Mouse (Mus musculus): Measurements from ENCODE around the gene Mip. TPM values are rescaled to one million over a fixed set of nuclear protein-coding genes. Genes with fewer than 3 reads are reported as not detected.

Gene Mip
- polyA plus RNA-seq, 1 experiment from 2014 or later, result 0.19 TPM

GRCm38 (mm10) chr10:128193113-128193512 lies 32.5 kb upstream of the Mip start:
- peaks cover 16% of the 10 kb centered on the region for H3K4me1 ChIP-seq
- no peaks in the 10 kb centered on the region for H3K9me3 ChIP-seq
- no peak overlapping the region for H3K4me3 ChIP-seq
- no peak overlapping the region for H3K27ac ChIP-seq (replicated peaks)
- H3K36me3 ChIP-seq, result no peaks in the 10 kb centered on the region
- no peak overlapping the region for H3K9ac ChIP-seq (replicated peaks)
- WGBS, result 92% methylated on average over 6 of the region's 6 CpGs
- H3K4me2 ChIP-seq (replicated peaks), result no peak overlapping the region
- peaks cover 16% of the 10 kb centered on the region for H3K27me3 ChIP-seq
- no peak for ATAC-seq (replicated peaks)

DNA sequence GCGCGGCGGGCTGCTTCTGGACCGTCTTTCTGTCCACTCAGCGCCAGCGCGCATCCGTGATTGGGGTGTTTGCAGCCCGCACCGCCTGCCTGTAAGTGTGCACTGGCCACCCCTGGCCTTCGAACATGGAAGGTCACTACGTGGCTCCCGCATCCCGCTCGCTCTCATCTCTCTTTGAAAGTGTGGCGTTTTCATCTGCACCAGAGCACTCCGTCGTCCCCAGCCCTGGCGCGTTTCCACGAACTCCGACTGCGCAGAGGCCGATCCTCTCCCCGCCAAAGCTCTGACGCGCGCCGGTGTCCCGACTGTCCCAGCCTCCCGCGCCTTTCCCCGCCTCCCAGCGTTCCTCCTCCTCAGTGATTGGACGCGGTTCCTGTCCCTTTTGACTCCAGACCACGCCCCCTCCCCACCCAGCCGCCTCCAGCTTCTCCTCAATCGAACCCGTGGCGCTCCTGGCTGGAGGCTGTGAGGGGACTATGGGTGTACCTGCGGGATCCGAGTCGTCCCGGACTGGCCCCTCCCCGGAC lies 31.6 kb upstream of the Mip start, which contains the start of gene Gls2:
Gls2 (plus strand) TSS at position 434 of the 527 bp plus-strand sequence.
- Histone ChIP-seq H3K4me2 (replicated peaks) (peak within 1 kb of the TSS; percentile 100), H3K36me3 (no peaks in the 10 kb centered on the region), H3K27ac (replicated peaks) (0 out of 2 replicates have a peak within 1 kb of the TSS, but pooled peaks have one; percentile 31), H3K4me1 (peaks cover 13% of the 10 kb centered on the region), H3K4me3 (peak within 1 kb of the TSS; percentile 74), H3K9me3 (no peaks in the 10 kb centered on the region), H3K9ac (replicated peaks) (peak within 1 kb of the TSS; percentile 72), H3K27me3 (peaks cover 16% of the 10 kb centered on the region)
- peak; percentile 97 for ATAC-seq (replicated peaks)
- under 1% methylated on average over 46 of the region's 46 CpGs for WGBS

DNA sequence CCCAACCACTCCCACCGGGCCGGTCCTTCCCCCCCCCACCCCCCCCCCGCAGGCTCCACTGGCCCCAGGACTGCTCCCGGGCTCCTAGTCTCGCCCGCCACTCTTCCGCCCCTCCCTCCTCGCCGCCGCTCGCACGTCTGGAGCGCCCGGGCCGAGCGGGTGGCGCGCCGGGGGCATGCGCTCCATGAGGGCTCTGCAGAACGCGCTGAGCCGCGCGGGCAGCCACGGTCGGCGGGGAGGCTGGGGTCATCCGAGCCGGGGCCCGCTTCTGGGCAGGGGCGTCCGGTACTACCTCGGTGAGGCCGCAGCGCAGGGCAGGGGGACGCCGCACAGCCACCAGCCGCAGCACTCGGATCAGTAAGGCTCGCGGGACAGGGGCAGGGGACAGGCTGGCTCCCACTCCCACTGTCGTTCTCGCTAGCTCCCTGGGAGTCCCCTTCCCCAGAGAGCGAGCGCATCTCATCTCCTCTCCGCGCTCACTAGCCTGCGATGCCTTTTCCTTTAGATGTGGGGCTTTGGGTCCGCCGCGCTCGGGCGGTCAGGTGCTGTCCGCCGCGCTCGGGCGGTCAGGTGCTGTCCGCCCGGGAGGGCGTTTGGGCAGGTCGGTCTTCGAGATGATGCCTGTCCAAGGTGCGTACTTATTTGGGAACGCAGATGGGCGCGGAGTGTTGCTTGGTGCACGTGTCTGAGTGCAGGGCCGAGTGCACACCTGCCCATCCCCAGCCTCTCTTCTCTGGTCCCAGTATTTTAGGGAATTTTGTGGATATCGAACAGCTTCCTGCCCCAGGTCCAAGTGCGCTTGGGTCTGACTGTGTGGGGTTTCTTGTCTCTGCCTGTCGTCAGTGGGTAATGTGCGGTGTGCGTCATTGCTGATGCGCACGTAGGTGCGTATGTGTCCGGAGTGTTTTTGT lies 30.8 kb upstream of the Mip start:
- Histone ChIP-seq H3K27ac (replicated peaks) (no peak overlapping the region), H3K9me3 (no peaks in the 10 kb centered on the region), H3K4me1 (peaks cover 13% of the 10 kb centered on the region), H3K9ac (replicated peaks) (peak overlapping the region; percentile 72), H3K27me3 (peaks cover 16% of the 10 kb centered on the region), H3K4me3 (peak overlapping the region; percentile 74), H3K4me2 (replicated peaks) (peak overlapping the region; percentile 100), H3K36me3 (no peaks in the 10 kb centered on the region)
- WGBS, result under 1% methylated on average over 73 of the region's 79 CpGs
- ATAC-seq (replicated peaks), result peak; percentile 91

DNA sequence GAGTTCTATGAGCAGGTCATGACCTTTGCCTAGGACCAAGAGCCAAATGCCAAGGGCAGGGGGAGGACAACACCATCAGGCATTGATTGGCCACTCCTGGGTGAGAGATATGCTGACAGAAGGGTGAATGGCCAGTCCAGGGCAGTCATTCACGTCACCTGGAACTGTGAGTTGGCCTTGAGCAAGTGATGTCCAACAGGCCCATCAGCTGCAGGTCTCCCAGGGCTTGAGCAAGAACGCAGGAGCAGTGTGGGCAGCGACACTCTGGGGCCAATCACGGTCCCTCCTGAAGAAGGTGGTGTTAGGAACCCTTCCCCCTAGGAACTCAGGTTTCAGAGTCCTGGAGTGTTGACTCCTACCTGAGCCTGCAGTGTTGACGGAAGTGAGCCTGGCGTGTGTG lies 23.8 kb upstream of the Mip start:
- no peaks in the 10 kb centered on the region for H3K4me1 ChIP-seq
- H3K4me2 ChIP-seq (replicated peaks), result no peak overlapping the region
- H3K27me3 ChIP-seq, result no peaks in the 10 kb centered on the region
- H3K36me3 ChIP-seq, result no peaks in the 10 kb centered on the region
- no peaks in the 10 kb centered on the region for H3K9me3 ChIP-seq
- no peak for ATAC-seq (replicated peaks)
- H3K9ac ChIP-seq (replicated peaks), result no peak overlapping the region
- WGBS, result 82% methylated on average over 6 of the region's 6 CpGs
- no peak overlapping the region for H3K27ac ChIP-seq (replicated peaks)
- no peak overlapping the region for H3K4me3 ChIP-seq

DNA sequence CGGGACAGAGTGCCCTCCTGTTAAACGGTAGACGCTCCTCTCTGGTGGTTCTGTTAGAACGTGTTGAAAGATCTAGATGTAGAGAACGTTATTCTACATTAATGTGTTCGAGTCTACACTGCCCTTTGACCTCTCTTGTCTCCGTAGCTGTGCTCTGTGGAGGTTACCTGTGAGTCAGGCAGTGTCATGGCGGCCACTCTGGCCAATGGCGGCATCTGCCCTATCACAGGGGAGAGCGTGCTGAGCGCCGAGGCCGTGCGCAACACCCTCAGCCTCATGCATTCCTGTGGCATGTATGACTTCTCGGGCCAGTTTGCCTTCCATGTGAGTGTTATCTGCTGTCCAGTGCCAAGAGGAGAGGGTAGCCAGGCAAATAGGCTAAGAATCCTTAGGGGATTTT lies 20.7 kb upstream of the Mip start:
- no peaks in the 10 kb centered on the region for H3K9me3 ChIP-seq
- H3K9ac ChIP-seq (replicated peaks), result no peak overlapping the region
- no peak overlapping the region for H3K4me3 ChIP-seq
- WGBS, result 90% methylated on average over 15 of the region's 15 CpGs
- H3K27ac ChIP-seq (replicated peaks), result no peak overlapping the region
- H3K4me1 ChIP-seq, result peaks cover 1% of the 10 kb centered on the region
- no peak overlapping the region for H3K4me2 ChIP-seq (replicated peaks)
- no peaks in the 10 kb centered on the region for H3K27me3 ChIP-seq
- H3K36me3 ChIP-seq, result no peaks in the 10 kb centered on the region
- no peak for ATAC-seq (replicated peaks)

DNA sequence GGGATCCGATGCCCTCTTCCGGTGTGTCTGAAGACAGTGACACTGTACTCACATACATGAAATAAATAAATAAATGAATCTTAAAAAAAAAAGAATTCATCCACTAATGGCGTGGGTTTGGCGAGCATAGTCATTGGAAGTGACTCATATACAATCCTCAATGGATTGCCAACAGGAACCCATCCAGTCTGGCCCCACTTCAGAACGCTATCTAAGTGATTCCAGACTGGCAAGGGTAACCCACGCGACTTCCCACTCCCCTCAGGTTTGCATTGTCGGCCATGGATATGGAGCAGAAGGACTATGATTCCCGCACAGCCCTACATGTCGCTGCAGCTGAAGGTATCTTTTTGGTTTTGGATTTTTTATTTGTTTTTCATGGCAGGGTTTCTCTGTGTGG lies 17.3 kb upstream of the Mip start:
- H3K4me1 ChIP-seq, result peaks cover 18% of the 10 kb centered on the region
- no peak overlapping the region for H3K9ac ChIP-seq (replicated peaks)
- whole genome bisulfite sequencing, result 92% methylated on average over 10 of the region's 10 CpGs
- no peak overlapping the region for H3K4me3 ChIP-seq
- H3K27me3 ChIP-seq, result no peaks in the 10 kb centered on the region
- no peak overlapping the region for H3K27ac ChIP-seq (replicated peaks)
- H3K9me3 ChIP-seq, result no peaks in the 10 kb centered on the region
- H3K4me2 ChIP-seq (replicated peaks), result no peak overlapping the region
- no peak for ATAC-seq (replicated peaks)
- no peaks in the 10 kb centered on the region for H3K36me3 ChIP-seq

DNA sequence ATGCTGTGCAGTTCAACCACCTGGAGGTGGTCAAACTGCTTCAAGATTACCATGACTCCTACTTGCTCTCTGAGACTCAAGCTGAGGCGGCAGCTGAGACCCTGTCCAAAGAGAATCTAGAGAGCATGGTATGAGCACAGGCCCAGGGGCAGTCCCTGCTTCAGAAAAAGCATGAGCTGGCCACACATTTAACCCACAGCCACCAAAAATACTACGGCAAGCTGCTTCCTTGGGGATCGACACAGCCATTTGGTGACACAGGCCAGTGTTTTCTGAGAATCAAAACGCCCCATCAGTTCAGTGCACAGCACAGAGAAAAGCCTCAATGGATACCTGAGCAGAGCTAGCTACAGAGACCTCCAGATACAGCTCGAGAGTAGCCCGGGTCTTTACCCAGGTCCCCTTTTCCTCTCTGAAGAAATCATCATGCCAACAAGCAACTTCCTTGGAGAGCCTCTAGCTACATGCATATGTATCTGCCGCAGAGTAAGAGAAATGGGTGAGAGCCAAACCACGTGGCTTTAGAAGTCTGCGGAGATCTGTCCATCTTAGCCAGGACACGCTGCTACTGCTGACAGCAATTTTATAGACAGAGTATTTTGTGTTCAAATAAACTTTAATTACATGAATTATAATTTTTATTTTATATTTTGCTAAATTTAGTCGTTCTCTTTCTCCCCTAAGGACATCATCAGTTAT lies 16.2 kb upstream of the Mip start:
- Histone ChIP-seq H3K4me3 (no peak overlapping the region), H3K27ac (replicated peaks) (no peak overlapping the region), H3K4me2 (replicated peaks) (no peak overlapping the region), H3K27me3 (peaks cover 3% of the 10 kb centered on the region; the same call in 1 of the 2 replicates), H3K9ac (replicated peaks) (no peak overlapping the region), H3K36me3 (no peaks in the 10 kb centered on the region), H3K4me1 (peaks cover 18% of the 10 kb centered on the region), H3K9me3 (no peaks in the 10 kb centered on the region)
- no peak for ATAC-seq (replicated peaks)
- 93% methylated on average over 11 of the region's 11 CpGs for WGBS

DNA sequence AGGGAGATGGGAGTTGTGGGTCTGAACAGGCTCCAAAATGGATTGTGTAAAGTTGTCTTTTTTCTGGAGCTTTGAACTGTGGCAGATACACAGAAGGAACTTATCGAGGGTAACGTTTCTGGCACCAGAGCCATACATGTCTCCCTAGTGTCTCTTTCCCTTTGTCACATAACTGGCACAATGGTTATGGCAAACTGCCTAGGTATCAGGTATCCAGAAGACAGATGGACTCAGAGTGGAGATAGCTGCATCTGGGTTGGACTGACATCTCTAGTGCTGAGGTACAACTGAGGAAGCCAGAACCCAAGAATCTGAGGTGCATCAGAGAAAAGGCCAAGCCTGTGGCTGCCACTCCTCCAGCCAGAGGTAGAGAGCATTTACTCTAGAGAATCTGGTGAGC lies 15.5 kb upstream of the Mip start:
- no peak overlapping the region for H3K4me3 ChIP-seq
- H3K4me1 ChIP-seq, result peaks cover 18% of the 10 kb centered on the region
- no peak overlapping the region for H3K4me2 ChIP-seq (replicated peaks)
- ATAC-seq (replicated peaks), result no peak
- peaks cover 3% of the 10 kb centered on the region; the same call in 1 of the 2 replicates for H3K27me3 ChIP-seq
- H3K9me3 ChIP-seq, result no peaks in the 10 kb centered on the region
- 92% methylated on average over 2 of the region's 2 CpGs for WGBS
- no peak overlapping the region for H3K27ac ChIP-seq (replicated peaks)
- no peaks in the 10 kb centered on the region for H3K36me3 ChIP-seq
- no peak overlapping the region for H3K9ac ChIP-seq (replicated peaks)

DNA sequence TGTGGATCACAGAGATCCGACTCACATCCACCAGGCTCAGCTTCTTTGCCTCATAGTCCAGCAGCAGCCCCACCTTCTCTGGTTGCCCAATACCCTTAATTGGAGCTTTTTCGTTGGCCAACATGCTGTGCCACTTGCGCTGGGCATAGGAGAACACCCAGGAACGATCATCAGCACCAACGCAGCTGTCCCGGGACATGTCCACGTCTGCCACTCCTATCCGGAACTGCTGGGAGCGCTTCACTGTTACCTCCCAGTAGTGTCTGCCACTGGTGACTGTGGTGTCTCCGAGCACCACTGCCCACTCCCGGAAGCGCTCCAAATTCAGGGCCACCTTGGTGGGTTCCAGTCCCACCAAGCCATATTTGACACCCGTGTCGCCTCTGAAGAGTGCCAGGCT lies 14.7 kb upstream of the Mip start:
- Histone ChIP-seq H3K4me2 (replicated peaks) (peak overlapping the region; percentile 76), H3K9ac (replicated peaks) (peak overlapping the region; percentile 55), H3K27ac (replicated peaks) (peak overlapping the region; percentile 65; the same call in 1 of the 2 replicates), H3K9me3 (no peaks in the 10 kb centered on the region), H3K4me3 (peak overlapping the region; percentile 59), H3K4me1 (peaks cover 18% of the 10 kb centered on the region), H3K27me3 (peaks cover 3% of the 10 kb centered on the region; the same call in 1 of the 2 replicates), H3K36me3 (no peaks in the 10 kb centered on the region)
- WGBS, result 25% methylated on average over 14 of the region's 14 CpGs
- ATAC-seq (replicated peaks), result peak; percentile 30; the same call in 1 of the 2 replicates

DNA sequence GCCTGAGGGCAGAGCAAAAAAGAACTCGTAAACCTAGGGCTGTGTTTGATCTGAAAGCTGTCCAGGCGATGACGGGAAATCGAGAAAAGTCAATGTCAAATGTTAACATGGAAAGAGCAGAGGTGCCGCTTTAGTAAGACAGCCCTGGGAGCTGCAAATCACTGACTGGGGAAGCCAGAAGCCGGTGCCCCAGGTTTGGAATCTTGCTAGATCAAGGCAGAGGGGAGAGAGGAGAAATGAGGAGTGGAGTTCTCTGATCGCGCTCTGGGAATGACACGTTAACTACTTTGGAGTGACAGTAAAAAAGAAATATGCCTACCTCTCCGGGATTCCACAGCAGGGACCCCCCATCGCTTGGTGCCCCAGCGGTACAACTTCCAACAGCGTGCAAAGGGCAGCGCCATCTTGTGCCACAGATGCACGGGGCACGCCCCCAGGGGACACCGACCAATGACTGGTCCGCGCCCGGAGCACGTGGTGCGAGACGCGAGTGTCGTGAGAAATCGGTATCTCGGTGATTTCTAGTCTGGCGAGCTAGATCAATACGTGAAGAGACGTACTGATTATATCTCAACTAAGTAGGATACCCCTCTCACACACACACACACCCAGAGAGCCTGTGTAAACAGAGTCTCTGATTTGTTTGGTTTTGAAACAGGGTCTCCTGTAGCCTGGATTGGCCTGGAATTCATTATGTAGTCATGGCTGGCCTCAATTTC lies 14.1 kb upstream of the Mip start, which contains the start of gene Spryd4:
Spryd4 (minus strand) TSS at position 418 of the 719 bp plus-strand sequence.
- peak; percentile 98 for ATAC-seq (replicated peaks)
- Histone ChIP-seq H3K9ac (replicated peaks) (peak within 1 kb of the TSS; percentile 55), H3K4me3 (peak within 1 kb of the TSS; percentile 59), H3K9me3 (no peaks in the 10 kb centered on the region), H3K36me3 (no peaks in the 10 kb centered on the region), H3K4me1 (peaks cover 18% of the 10 kb centered on the region), H3K27ac (replicated peaks) (peak within 1 kb of the TSS; percentile 65; the same call in 1 of the 2 replicates), H3K27me3 (peaks cover 3% of the 10 kb centered on the region; the same call in 1 of the 2 replicates), H3K4me2 (replicated peaks) (peak within 1 kb of the TSS; percentile 76)
- under 1% methylated on average over 30 of the region's 30 CpGs for WGBS

- Histone ChIP-seq H3K9ac (replicated peaks) (peak overlapping the region; percentile 55), H3K27ac (replicated peaks) (0 out of 2 replicates have a peak overlapping the region, but pooled peaks have one; percentile 65), H3K36me3 (no peaks in the 10 kb centered on the region), H3K27me3 (peaks cover 3% of the 10 kb centered on the region; the same call in 1 of the 2 replicates), H3K9me3 (no peaks in the 10 kb centered on the region), H3K4me2 (replicated peaks) (peak overlapping the region; percentile 76), H3K4me3 (peak overlapping the region; percentile 59), H3K4me1 (peaks cover 18% of the 10 kb centered on the region)
- WGBS, result 55% methylated on average over 6 of the region's 6 CpGs
- peak; percentile 16 for ATAC-seq (replicated peaks)
These were observed 13.5 kb upstream of the Mip start for GRCm38 (mm10) chr10:128212148-128212547.
